Mouse (Mus musculus): ENCODE data around the gene Fgb.

- TF ChIP-seq CTCF (IDR thresholded peaks at IDR 0.05; ENCODE audit: low read depth) (no peak), EP300 (optimal IDR thresholded peaks at IDR 0.05) (no peak)
Observed at GRCm38 (mm10) chr3:83053126-83053525, 3.5 kb upstream of the Fgb start.
